Mouse (Mus musculus): ENCODE measurements around the gene Smarca4. TPM values are rescaled to one million over a fixed set of nuclear protein-coding genes. Genes with fewer than 3 reads are reported as not detected.
A peak's percentile ranks its signal among the peaks of the same experiment; 100 is the strongest.

The Smarca4 gene
- total and polyA plus RNA-seq, 2 experiments from 2014 or later: 84.9 to 195 TPM

GRCm38 (mm10) chr9:21576286-21576685, 39.7 kb upstream of the Smarca4 start:
- no peak overlapping the region for H3K9ac ChIP-seq (replicated peaks; ENCODE audit: low read length, poor library complexity, severe bottlenecking)
- H3K36me3 ChIP-seq (ENCODE audit: insufficient read depth, low read length): peaks cover 74% of the 10 kb centered on the region
- no peak overlapping the region for H3K4me3 ChIP-seq (ENCODE audit: low read depth, low read length)
- H3K4me2 ChIP-seq (ENCODE audit: low read depth, low read length, poor library complexity, severe bottlenecking): no peak overlapping the region
- ATAC-seq (ENCODE audit: low FRiP score): no peak
- WGBS: 65% methylated on average over 1 of the region's 1 CpGs
- no peak overlapping the region for H3K27ac ChIP-seq (ENCODE audit: low read depth, low read length)
- TF ChIP-seq CTCF (IDR thresholded peaks at IDR 0.05): no peak
- H3K9me3 ChIP-seq (ENCODE audit: low read length): no peaks in the 10 kb centered on the region
- no peaks in the 10 kb centered on the region for H3K27me3 ChIP-seq (ENCODE audit: insufficient read depth, low read length)
- peak; percentile 64 for DNase-seq (ENCODE audit: low spot score)
- no peaks in the 10 kb centered on the region for H3K4me1 ChIP-seq (ENCODE audit: insufficient read depth, low read length)

GRCm38 (mm10) chr9:21578226-21578625, 37.7 kb upstream of the Smarca4 start:
- DNase-seq (ENCODE audit: low spot score): peak; percentile 53

GRCm38 (mm10) chr9:21585401-21585800, 30.6 kb upstream of the Smarca4 start:
- WGBS: 97% methylated on average over 1 of the region's 1 CpGs

More at GRCm38 (mm10) chr9:21578226-21578625, 37.7 kb upstream of the Smarca4 start:
- 49% methylated on average over 3 of the region's 3 CpGs for WGBS
- Histone ChIP-seq H3K4me2 (ENCODE audit: low read depth, low read length, poor library complexity, severe bottlenecking) (no peak overlapping the region), H3K36me3 (ENCODE audit: insufficient read depth, low read length) (peaks cover 75% of the 10 kb centered on the region), H3K4me1 (ENCODE audit: insufficient read depth, low read length) (no peaks in the 10 kb centered on the region), H3K4me3 (ENCODE audit: low read depth, low read length) (no peak overlapping the region), H3K27ac (ENCODE audit: low read depth, low read length) (no peak overlapping the region), H3K9ac (replicated peaks; ENCODE audit: low read length, poor library complexity, severe bottlenecking) (no peak overlapping the region), H3K27me3 (ENCODE audit: insufficient read depth, low read length) (no peaks in the 10 kb centered on the region), H3K9me3 (ENCODE audit: low read length) (no peaks in the 10 kb centered on the region)
- no peak for TF ChIP-seq CTCF (IDR thresholded peaks at IDR 0.05)
- no peak for ATAC-seq (ENCODE audit: low FRiP score)

GRCm38 (mm10) chr9:21587678-21588349, 28.2 kb upstream of the Smarca4 start:
- no peak for DNase-seq (ENCODE audit: low spot score)
- no peak for TF ChIP-seq CTCF (IDR thresholded peaks at IDR 0.05)
- no peak for ATAC-seq (ENCODE audit: low FRiP score)
- H3K27me3 ChIP-seq (ENCODE audit: insufficient read depth, low read length): no peaks in the 10 kb centered on the region
- peaks cover 4% of the 10 kb centered on the region for H3K4me1 ChIP-seq (ENCODE audit: insufficient read depth, low read length)
- H3K36me3 ChIP-seq (ENCODE audit: insufficient read depth, low read length): peaks cover 59% of the 10 kb centered on the region
- no peak overlapping the region for H3K4me2 ChIP-seq (ENCODE audit: low read depth, low read length, poor library complexity, severe bottlenecking)
- no peak overlapping the region for H3K27ac ChIP-seq (ENCODE audit: low read depth, low read length)
- no peak overlapping the region for H3K9ac ChIP-seq (replicated peaks; ENCODE audit: low read length, poor library complexity, severe bottlenecking)
- H3K9me3 ChIP-seq (ENCODE audit: low read length): no peaks in the 10 kb centered on the region
- no peak overlapping the region for H3K4me3 ChIP-seq (ENCODE audit: low read depth, low read length)
- 88% methylated on average over 23 of the region's 23 CpGs for WGBS

More at GRCm38 (mm10) chr9:21585401-21585800, 30.6 kb upstream of the Smarca4 start:
- Histone ChIP-seq H3K4me2 (ENCODE audit: low read depth, low read length, poor library complexity, severe bottlenecking) (no peak overlapping the region), H3K27ac (ENCODE audit: low read depth, low read length) (no peak overlapping the region), H3K27me3 (ENCODE audit: insufficient read depth, low read length) (no peaks in the 10 kb centered on the region), H3K9ac (replicated peaks; ENCODE audit: low read length, poor library complexity, severe bottlenecking) (no peak overlapping the region), H3K36me3 (ENCODE audit: insufficient read depth, low read length) (peaks cover 78% of the 10 kb centered on the region), H3K9me3 (ENCODE audit: low read length) (no peaks in the 10 kb centered on the region), H3K4me3 (ENCODE audit: low read depth, low read length) (no peak overlapping the region), H3K4me1 (ENCODE audit: insufficient read depth, low read length) (no peaks in the 10 kb centered on the region)
- DNase-seq (ENCODE audit: low spot score) (no peak), ATAC-seq (ENCODE audit: low FRiP score) (no peak)
- no peak for TF ChIP-seq CTCF (IDR thresholded peaks at IDR 0.05)

- no peak for DNase-seq (ENCODE audit: low spot score)
Observed at GRCm38 (mm10) chr9:21588350-21588749, 27.6 kb upstream of the Smarca4 start.

GRCm38 (mm10) chr9:21589538-21589937, 26.4 kb upstream of the Smarca4 start:
- ATAC-seq (ENCODE audit: low FRiP score): no peak
- no peak for DNase-seq (ENCODE audit: low spot score)
- 87% methylated on average over 5 of the region's 5 CpGs for WGBS
- Histone ChIP-seq H3K9me3 (ENCODE audit: low read length) (no peaks in the 10 kb centered on the region), H3K4me3 (ENCODE audit: low read depth, low read length) (no peak overlapping the region), H3K9ac (replicated peaks; ENCODE audit: low read length, poor library complexity, severe bottlenecking) (no peak overlapping the region), H3K4me1 (ENCODE audit: insufficient read depth, low read length) (peaks cover 8% of the 10 kb centered on the region), H3K27me3 (ENCODE audit: insufficient read depth, low read length) (no peaks in the 10 kb centered on the region), H3K36me3 (ENCODE audit: insufficient read depth, low read length) (peaks cover 46% of the 10 kb centered on the region), H3K27ac (ENCODE audit: low read depth, low read length) (no peak overlapping the region), H3K4me2 (ENCODE audit: low read depth, low read length, poor library complexity, severe bottlenecking) (no peak overlapping the region)
- TF ChIP-seq CTCF (IDR thresholded peaks at IDR 0.05): no peak

More at GRCm38 (mm10) chr9:21588350-21588749, 27.6 kb upstream of the Smarca4 start:
- Histone ChIP-seq H3K4me1 (ENCODE audit: insufficient read depth, low read length) (peaks cover 4% of the 10 kb centered on the region), H3K9me3 (ENCODE audit: low read length) (no peaks in the 10 kb centered on the region), H3K9ac (replicated peaks; ENCODE audit: low read length, poor library complexity, severe bottlenecking) (no peak overlapping the region), H3K27me3 (ENCODE audit: insufficient read depth, low read length) (no peaks in the 10 kb centered on the region), H3K27ac (ENCODE audit: low read depth, low read length) (no peak overlapping the region), H3K4me3 (ENCODE audit: low read depth, low read length) (no peak overlapping the region), H3K36me3 (ENCODE audit: insufficient read depth, low read length) (peaks cover 53% of the 10 kb centered on the region), H3K4me2 (ENCODE audit: low read depth, low read length, poor library complexity, severe bottlenecking) (no peak overlapping the region)
- no peak for TF ChIP-seq CTCF (IDR thresholded peaks at IDR 0.05)
- no peak for ATAC-seq (ENCODE audit: low FRiP score)
- 90% methylated on average over 8 of the region's 8 CpGs for WGBS

All from midbrain, postnatal 0 days (tissue).